Mouse (Mus musculus) heart, adult 11 months (tissue): ENCODE data around the gene Bbof1.
A peak's percentile ranks its signal among the peaks of the same experiment; 100 is the strongest.

Experiments
- DNase-seq: peaks from one replicate; pipeline ENCODE4 v3.0.0; 2022

The Bbof1 gene

GRCm38 (mm10) chr12:84408819-84409507, at the start of gene Bbof1, which contains the start of gene Entpd5:
Gene Bbof1, plus strand, starts transcription at chr12:84409071.
Gene Entpd5, minus strand, starts transcription at chr12:84409029.
- peak; percentile 99 for DNase-seq

DNA sequence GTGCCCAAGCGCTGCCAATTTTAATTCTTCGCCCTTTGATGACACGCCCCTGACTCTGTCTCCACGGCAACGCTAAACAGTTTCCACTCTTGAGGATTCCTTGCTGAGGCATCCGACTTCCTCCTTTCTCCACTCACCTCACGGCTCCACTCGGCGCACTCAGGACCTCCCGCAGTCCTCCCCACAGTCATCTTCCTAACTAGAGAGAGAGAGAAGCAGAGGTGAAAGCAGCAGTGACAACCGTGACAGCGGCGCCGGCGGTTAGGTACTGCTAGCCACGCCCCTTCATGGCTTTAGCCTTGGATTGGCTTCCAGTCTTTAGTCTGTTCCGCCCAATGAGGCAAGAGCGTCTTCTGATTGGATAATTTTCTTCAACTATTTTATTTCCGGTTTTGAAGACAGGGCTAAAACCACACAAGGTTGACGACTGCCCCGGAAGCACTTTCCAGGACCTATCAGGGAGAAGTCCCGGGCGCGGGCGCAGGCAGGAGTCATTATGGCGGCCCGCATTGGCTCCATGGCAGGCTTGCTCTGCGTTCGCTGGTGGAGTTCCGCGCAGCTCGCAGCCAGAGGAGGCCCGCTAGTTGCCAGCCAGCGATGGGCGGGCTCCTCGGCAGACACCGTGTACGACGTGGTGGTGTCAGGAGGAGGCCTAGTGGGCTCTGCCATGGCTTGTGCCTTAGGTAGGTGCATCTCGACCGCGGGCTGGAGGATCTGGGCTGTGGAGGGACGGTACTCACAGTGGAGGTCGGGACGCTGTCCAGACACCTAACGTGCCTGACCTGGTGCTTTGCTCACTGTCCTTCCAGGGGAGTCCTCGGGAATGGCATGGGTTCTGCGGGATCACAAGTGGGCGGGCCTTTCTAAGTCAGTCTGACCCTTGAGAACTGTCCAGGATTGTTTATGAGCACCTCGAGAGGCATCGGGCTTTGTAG, 47.0 kb upstream of the Bbof1 start, which contains the start of the genes Coq6 and Fam161b:
Gene Coq6 (plus strand): TSS at position 103 of the 935 bp plus-strand sequence.
Gene Fam161b (minus strand): TSS at position 279 of the 935 bp plus-strand sequence.
- peak; percentile 100 for DNase-seq

- DNase-seq: no peak
These were observed 46.0 kb upstream of the Bbof1 start for GRCm38 (mm10) chr12:84362872-84363271.

DNA sequence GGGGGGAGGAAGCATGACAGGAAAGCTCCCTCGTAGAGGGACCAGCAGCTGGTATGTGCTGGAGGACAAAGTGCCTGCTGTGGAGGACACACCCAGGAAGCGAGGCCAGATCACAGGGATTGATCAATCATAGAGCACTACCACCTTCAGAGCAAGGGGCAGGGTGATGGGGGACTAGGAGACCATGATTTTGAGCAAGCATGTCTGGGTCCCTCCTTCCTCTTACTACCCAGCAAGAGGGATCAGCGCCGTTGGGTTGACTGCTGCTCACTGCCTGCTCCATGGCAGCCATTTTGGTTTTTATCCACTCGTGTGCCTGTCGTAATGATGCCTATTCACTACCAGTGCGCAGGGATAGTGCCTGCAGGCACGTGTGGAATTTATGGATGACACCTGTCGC, 44.6 kb upstream of the Bbof1 start:
- DNase-seq: no peak

GRCm38 (mm10) chr12:84365137-84365536, 43.7 kb upstream of the Bbof1 start:
- no peak for DNase-seq

- DNase-seq: no peak
These were observed 41.9 kb upstream of the Bbof1 start for GRCm38 (mm10) chr12:84366971-84367370.

- peak; percentile 91 for DNase-seq
These were observed 37.2 kb upstream of the Bbof1 start for GRCm38 (mm10) chr12:84371647-84372046.

- no peak for DNase-seq
These were observed 34.9 kb upstream of the Bbof1 start for GRCm38 (mm10) chr12:84373831-84374481.

GRCm38 (mm10) chr12:84382369-84382768, 26.5 kb upstream of the Bbof1 start:
- peak; percentile 93 for DNase-seq

DNA sequence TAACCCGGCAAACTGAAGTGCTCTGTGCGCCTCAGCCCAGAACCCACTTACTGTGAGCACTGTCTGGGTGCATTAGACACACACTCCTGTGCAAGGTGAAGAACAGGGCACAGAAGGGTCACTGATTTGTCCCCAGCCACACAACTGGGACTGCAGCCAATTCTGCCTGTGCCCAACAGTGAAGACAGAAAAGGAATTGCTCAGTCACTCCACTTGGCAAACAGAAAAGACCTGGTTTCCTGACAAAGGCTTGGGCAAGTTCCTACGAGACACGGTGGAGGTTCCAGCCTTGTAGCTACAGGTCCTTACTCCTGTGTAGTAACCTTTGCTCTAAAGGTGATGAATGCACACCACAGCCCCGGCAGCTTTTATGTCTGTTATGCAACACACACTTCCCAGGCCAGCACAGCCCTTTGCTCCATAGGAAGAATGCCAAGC, 24.2 kb upstream of the Bbof1 start:
- DNase-seq: peak; percentile 96

GRCm38 (mm10) chr12:84385408-84385807, 23.5 kb upstream of the Bbof1 start:
- no peak for DNase-seq

- DNase-seq: no peak
These were observed 20.8 kb upstream of the Bbof1 start for GRCm38 (mm10) chr12:84388097-84388496.

DNA sequence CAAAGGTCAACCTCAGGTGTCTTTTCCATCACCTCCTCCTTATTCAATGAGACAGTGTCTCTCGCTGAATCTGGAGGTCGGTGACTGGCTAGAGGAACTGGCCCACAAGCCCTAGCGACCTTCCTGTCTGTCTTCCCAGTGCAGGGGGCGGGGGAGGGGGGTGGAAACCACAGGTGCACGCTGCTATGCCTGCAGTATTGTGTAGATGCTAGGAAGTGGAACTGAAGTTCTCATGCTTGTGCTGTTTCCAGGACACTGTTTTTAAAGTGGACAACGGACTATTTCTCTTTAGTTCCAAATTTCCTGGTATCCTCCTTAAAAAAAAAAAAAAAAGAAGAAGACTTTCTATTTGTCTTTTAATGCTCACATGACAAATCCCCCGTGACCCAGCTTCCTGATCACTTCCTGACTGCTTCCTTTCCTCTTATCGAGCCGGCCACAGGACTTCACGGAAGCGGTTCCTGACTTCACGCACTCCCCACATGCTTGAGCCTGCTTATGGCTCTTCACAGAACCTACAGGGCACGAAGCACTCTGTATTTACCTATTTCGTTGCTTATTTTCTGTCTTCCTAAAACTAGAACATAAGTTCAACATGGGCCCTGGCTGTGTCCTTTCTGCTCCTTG, 20.0 kb upstream of the Bbof1 start:
- peak; percentile 95 for DNase-seq

- DNase-seq: peak; percentile 88
These were observed 18.5 kb upstream of the Bbof1 start for GRCm38 (mm10) chr12:84390336-84390735.

DNA sequence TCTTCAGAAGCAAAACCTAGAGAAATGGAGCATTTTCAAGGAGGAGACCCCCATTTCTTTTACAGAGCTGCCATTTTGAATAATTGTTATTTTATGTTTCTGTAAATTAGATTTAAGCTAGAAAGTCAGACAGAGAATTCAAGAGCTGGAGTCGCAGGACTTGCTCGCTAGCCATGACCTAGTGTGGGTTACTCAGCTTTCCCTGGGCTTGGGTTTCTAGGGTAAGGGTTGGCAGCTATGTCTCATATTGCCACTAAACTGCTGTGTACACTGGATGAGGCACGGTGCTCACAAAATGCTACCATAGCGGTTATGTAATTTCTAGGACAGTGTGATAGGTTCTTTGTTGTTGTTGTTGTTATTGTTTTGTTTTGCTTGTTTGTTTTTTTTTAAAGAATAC, 16.2 kb upstream of the Bbof1 start:
- DNase-seq: peak; percentile 51

- peak; percentile 61 for DNase-seq
These were observed 15.0 kb upstream of the Bbof1 start for GRCm38 (mm10) chr12:84393847-84394246.

- peak; percentile 55 for DNase-seq
These were observed 11.8 kb upstream of the Bbof1 start for GRCm38 (mm10) chr12:84396947-84397679.

GRCm38 (mm10) chr12:84397685-84398084, 11.2 kb upstream of the Bbof1 start:
- no peak for DNase-seq

DNA sequence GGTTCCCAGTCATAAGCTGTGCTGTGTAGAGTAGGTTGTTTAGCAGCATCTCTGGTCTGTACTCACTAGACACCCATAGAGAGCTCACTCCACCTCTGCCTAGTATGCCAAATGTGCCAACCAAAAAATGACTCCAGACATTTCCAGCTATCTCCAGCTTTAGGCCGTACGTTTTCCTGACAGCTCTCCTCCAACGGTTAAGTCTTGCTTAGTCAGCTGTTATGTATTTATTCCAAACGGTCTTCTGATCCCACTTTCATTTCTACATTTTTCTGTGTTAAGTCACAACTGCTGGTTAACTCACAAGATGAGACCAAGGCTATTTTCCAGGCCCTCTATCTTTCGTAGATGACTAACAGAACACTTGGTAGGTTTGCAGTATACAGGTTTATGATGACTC, 10.2 kb upstream of the Bbof1 start:
- peak; percentile 52 for DNase-seq

- DNase-seq: peak; percentile 50
These were observed 9.7 kb upstream of the Bbof1 start for GRCm38 (mm10) chr12:84399135-84399534.

DNA sequence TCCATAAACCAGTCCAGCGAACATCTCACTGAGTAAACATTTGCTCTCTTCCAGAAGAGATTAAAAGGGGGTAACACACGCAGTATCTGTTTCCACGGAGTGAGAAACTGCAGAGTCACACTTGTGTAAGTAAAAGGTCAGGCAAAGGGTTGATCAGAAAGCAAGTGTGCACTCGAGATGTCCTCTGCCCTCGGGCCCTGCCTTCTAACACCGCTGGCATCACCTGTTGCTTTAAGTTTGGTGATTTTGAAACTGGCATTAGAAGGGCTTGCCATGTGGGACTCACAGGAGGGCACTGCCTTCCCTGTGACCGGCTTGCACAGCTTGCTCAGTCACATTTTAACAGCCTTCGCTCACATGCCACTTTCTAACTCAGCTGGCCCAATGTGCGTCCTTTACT, 9.2 kb upstream of the Bbof1 start:
- peak; percentile 81 for DNase-seq

GRCm38 (mm10) chr12:84400068-84400467, 8.8 kb upstream of the Bbof1 start:
- DNase-seq: no peak
